Mouse (Mus musculus): Measurements from ENCODE around the gene Slitrk6.

DNA sequence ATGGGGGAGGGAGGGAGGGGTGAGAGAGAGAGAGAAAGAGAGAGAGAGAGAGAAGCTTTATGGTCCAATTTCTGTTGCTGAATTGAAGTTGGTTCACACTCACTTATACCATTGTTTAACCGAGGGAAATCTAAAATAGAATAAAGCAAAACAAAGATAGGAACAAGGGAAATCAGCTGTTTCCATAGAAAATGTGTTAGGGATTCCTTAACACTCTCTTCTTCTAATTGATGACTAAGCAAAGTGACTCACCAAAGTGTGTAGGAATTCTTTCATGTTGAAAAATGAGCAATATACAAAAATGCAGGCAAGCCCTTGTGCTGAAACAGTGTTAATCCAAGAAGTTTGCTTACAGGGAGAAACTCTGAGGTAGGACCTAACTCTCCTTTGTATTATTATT is 6.0 kb upstream of the Slitrk6 start:
- TF ChIP-seq USF1 (IDR thresholded peaks at IDR 0.05; ENCODE audit: low read depth) (no peak), CEBPB (IDR thresholded peaks at IDR 0.05; ENCODE audit: low read depth) (no peak), CTCF (IDR thresholded peaks at IDR 0.05; ENCODE audit: control insufficient read depth, insufficient read depth, insufficient read length) (no peak), MAX (IDR thresholded peaks at IDR 0.05) (no peak), FOSL1 (IDR thresholded peaks at IDR 0.05; ENCODE audit: insufficient read depth, low read length, poor library complexity, severe bottlenecking) (no peak), MYOG (IDR thresholded peaks at IDR 0.05; ENCODE audit: control insufficient read depth, extremely low read depth, insufficient read length) (no peak)
